Mouse (Mus musculus) myocyte (in vitro differentiated cells): Measurements from ENCODE around the gene Map3k7.

ENCODE experiments used
- MAX ChIP-seq: IDR thresholded peaks from one replicate; pipeline ENCODE4 v1.6.1; 2011; ENCODE audit warnings: low read depth, mild to moderate bottlenecking, control low read depth
- MYOD1 ChIP-seq, 3 experiments: IDR thresholded peaks; one replicate each; pipeline ENCODE4 v1.6.1; 2011; ENCODE audit warnings: control low read depth in 2 of 3, low read depth in 2 of 3, mild to moderate bottlenecking in 2 of 3, moderate library complexity in 1 of 3; ENCODE audit not compliant: insufficient read length in 2 of 3, control insufficient read depth in 1 of 3
- POLR2A ChIP-seq: IDR thresholded peaks from one replicate; pipeline ENCODE4 v1.6.1; 2011; ENCODE audit warnings: low read depth, mild to moderate bottlenecking, control low read depth, moderate library complexity; ENCODE audit not compliant: insufficient read length
- TCF12 ChIP-seq: IDR thresholded peaks from one replicate; pipeline ENCODE4 v1.6.1; 2011; ENCODE audit warnings: mild to moderate bottlenecking, control low read depth; ENCODE audit not compliant: poor library complexity, insufficient read depth, severe bottlenecking
- TCF3 ChIP-seq: IDR thresholded peaks from one replicate; pipeline ENCODE4 v1.6.1; 2011; ENCODE audit warnings: low read depth, control low read depth; ENCODE audit not compliant: insufficient read length

DNA sequence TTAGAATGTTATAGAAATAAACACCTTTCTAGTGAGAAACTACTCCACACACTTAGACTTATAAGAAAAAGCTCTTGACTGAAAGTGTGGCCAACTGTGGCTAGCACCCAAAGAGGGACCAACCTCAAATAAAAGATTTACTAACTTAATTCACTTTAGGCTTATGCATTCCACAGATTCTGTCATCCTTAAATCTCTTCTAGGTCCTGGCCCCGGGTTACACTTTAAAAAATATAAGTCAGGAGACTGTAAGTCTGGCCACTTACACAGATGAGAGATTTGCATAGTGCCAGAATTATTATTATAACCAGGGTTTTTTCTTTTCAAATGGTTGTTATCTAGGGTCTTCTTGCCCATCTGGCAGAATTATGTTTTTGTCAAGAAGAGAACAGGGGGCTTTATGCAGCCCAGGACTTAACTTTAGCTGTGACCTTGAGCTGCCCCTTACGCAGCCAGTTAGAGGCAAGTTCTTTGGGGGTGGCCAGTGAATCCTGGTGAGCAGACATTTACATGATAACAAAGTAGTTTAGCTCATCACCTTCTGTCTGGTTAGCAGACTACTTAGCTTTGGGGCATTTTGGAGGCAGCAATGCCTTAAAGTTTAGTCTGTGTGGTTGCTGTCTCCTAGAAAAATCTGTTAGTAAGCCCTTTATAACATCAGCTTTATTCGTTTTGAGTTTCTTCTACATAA, 11.5 kb downstream of the Map3k7 start:
- TF ChIP-seq TCF12 (no peak), TCF3 (no peak), POLR2A (no peak), MAX (no peak), MYOD1 (IDR thresholded peaks at IDR 0.05; ENCODE audit: control insufficient read depth in 1 of 3, insufficient read length in 2 of 3, low read depth in 2 of 3) (no peak)
